Mouse (Mus musculus): Measurements from ENCODE around the gene Pcsk6. TPM values are rescaled to one million over a fixed set of nuclear protein-coding genes. Genes with fewer than 3 reads are reported as not detected.

The Pcsk6 gene
- total RNA-seq, 2 experiments from 2014 or later = 8.5 to 9.5 TPM

- peak overlapping the region; percentile 75; the same call in 1 of the 2 replicates for H3K27ac ChIP-seq
- intact Hi-C loops (cut with DNase I) = no loop called here
These were observed 8.3 kb downstream of the Pcsk6 start for GRCm38 (mm10) chr7:65869794-65870193.

GRCm38 (mm10) chr7:65870227-65870626 is 8.7 kb downstream of the Pcsk6 start:
- no peak for TF ChIP-seq CTCF (IDR thresholded peaks at IDR 0.05)
- Histone ChIP-seq H3K4me3 (no peak overlapping the region), H3K27ac (peak overlapping the region; percentile 75; the same call in 1 of the 2 replicates)
- no peak for DNase-seq (ENCODE audit: extremely low spot score in 1 of 2, low spot score in 2 of 2)
- intact Hi-C loops (cut with DNase I) = no loop called here

More at GRCm38 (mm10) chr7:65869794-65870193, 8.3 kb downstream of the Pcsk6 start:
- no peak for TF ChIP-seq CTCF (IDR thresholded peaks at IDR 0.05)
- DNase-seq (ENCODE audit: extremely low spot score in 1 of 2, low spot score in 2 of 2) = no peak
- H3K4me3 ChIP-seq = no peak overlapping the region

- Histone ChIP-seq H3K27ac (peak overlapping the region; percentile 75), H3K4me3 (no peak overlapping the region)
- peak in 1 of 2 experiments; percentile 47 for DNase-seq (ENCODE audit: extremely low spot score in 1 of 2, low spot score in 2 of 2)
- intact Hi-C loops (cut with DNase I) = no loop called here
- peak; percentile 30 for TF ChIP-seq CTCF (IDR thresholded peaks at IDR 0.05)
These were observed 9.5 kb downstream of the Pcsk6 start for GRCm38 (mm10) chr7:65870928-65871580.

- DNase-seq (ENCODE audit: extremely low spot score in 1 of 2, low spot score in 2 of 2) = no peak
- intact Hi-C loops (cut with DNase I) = no loop called here
- no peak overlapping the region for H3K4me3 ChIP-seq
- TF ChIP-seq CTCF (IDR thresholded peaks at IDR 0.05) = no peak
- peak overlapping the region; percentile 44 for H3K27ac ChIP-seq
These were observed 10.3 kb downstream of the Pcsk6 start for GRCm38 (mm10) chr7:65871851-65872250.

GRCm38 (mm10) chr7:65873176-65873845 is 11.8 kb downstream of the Pcsk6 start:
- intact Hi-C loops (cut with DNase I) = no loop called here
- Histone ChIP-seq H3K4me3 (no peak overlapping the region), H3K27ac (no peak overlapping the region)
- no peak for TF ChIP-seq CTCF (IDR thresholded peaks at IDR 0.05)
- DNase-seq (ENCODE audit: extremely low spot score in 1 of 2, low spot score in 2 of 2) = no peak

GRCm38 (mm10) chr7:65873902-65874301 is 12.4 kb downstream of the Pcsk6 start:
- intact Hi-C loops (cut with DNase I) = no loop called here
- DNase-seq (ENCODE audit: extremely low spot score in 1 of 2, low spot score in 2 of 2) = no peak

GRCm38 (mm10) chr7:65876596-65876995 is 15.1 kb downstream of the Pcsk6 start:
- Histone ChIP-seq H3K27ac (no peak overlapping the region), H3K4me3 (no peak overlapping the region)
- intact Hi-C loops (cut with DNase I) = no loop called here
- TF ChIP-seq CTCF (IDR thresholded peaks at IDR 0.05) = no peak
- DNase-seq (ENCODE audit: extremely low spot score in 1 of 2, low spot score in 2 of 2) = no peak

More at GRCm38 (mm10) chr7:65873902-65874301, 12.4 kb downstream of the Pcsk6 start:
- Histone ChIP-seq H3K4me3 (no peak overlapping the region), H3K27ac (no peak overlapping the region)
- TF ChIP-seq CTCF (IDR thresholded peaks at IDR 0.05) = no peak

- no peak for DNase-seq (ENCODE audit: extremely low spot score in 1 of 2, low spot score in 2 of 2)
- Histone ChIP-seq H3K4me3 (no peak overlapping the region), H3K27ac (no peak overlapping the region)
- intact Hi-C loops (cut with DNase I) = loop anchor here (1.0 kb wide), 1 partner anchor 124 kb away; no protein-coding TSS in a partner anchor
- TF ChIP-seq CTCF (IDR thresholded peaks at IDR 0.05) = no peak
These were observed 16.7 kb downstream of the Pcsk6 start for GRCm38 (mm10) chr7:65878234-65878633.

- Histone ChIP-seq H3K27ac (no peak overlapping the region), H3K4me3 (no peak overlapping the region)
- intact Hi-C loops (cut with DNase I) = no loop called here
- TF ChIP-seq CTCF (IDR thresholded peaks at IDR 0.05) = no peak
- DNase-seq (ENCODE audit: extremely low spot score in 1 of 2, low spot score in 2 of 2) = no peak
These were observed 17.8 kb downstream of the Pcsk6 start for GRCm38 (mm10) chr7:65879330-65879729.

- no peak for TF ChIP-seq CTCF (IDR thresholded peaks at IDR 0.05)
- DNase-seq (ENCODE audit: extremely low spot score in 1 of 2, low spot score in 2 of 2) = no peak
- no peak overlapping the region; the same call in 1 of the 2 replicates for H3K4me3 ChIP-seq
- no peak overlapping the region for H3K27ac ChIP-seq
- intact Hi-C loops (cut with DNase I) = no loop called here
These were observed 19.2 kb downstream of the Pcsk6 start for GRCm38 (mm10) chr7:65880666-65881289.

GRCm38 (mm10) chr7:65881290-65881688 is 19.8 kb downstream of the Pcsk6 start:
- no peak for TF ChIP-seq CTCF (IDR thresholded peaks at IDR 0.05)
- no peak for DNase-seq (ENCODE audit: extremely low spot score in 1 of 2, low spot score in 2 of 2)
- Histone ChIP-seq H3K27ac (no peak overlapping the region), H3K4me3 (peak overlapping the region; percentile 2; the same call in 1 of the 2 replicates)
- intact Hi-C loops (cut with DNase I) = no loop called here

GRCm38 (mm10) chr7:65884928-65885327 is 23.4 kb downstream of the Pcsk6 start:
- no peak for DNase-seq (ENCODE audit: extremely low spot score in 1 of 2, low spot score in 2 of 2)
- Histone ChIP-seq H3K27ac (no peak overlapping the region), H3K4me3 (no peak overlapping the region)
- intact Hi-C loops (cut with DNase I) = no loop called here
- TF ChIP-seq CTCF (IDR thresholded peaks at IDR 0.05) = no peak

Measured in left cerebral cortex, adult 2 months (tissue).